Mouse (Mus musculus): ENCODE results near the gene Dlx6. TPM values are rescaled to one million over a fixed set of nuclear protein-coding genes. Genes with fewer than 3 reads are reported as not detected.

Dlx6 gene
- polyA plus RNA-seq, 1 experiment from 2014 or later: 8.0 TPM

DNA sequence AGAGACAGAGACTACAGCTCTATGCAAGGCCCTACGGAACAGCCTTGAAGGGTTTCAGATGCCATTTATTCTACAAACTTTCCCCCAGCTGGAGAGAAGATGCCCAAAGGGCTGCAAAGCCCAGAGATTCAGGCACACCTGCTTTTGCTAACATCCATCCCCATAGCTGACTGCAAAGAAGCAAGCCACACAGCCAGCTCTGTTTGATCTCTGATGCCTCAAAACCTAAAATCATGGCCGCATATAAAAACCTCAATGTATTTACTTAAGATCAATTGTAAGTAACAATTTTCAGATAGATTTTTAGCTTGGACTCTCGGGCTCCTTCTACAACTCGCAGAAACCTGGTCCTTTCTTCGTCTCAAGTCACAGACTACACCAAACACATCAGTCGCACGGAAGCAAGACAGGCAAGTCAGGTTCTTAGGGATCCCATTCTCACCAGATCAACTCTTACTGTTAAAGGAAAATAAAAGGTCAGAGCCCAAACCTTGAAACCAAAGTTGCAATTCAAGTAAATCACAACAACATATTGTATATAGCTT is 7.8 kb downstream of the Dlx6 start:
- Histone ChIP-seq H3K4me2 (replicated peaks) (0 out of 2 replicates have a peak overlapping the region, but pooled peaks have one; percentile 25), H3K27ac (peak overlapping the region; percentile 77), H3K36me3 (no peaks in the 10 kb centered on the region), H3K4me1 (peaks cover 12% of the 10 kb centered on the region), H3K27me3 (peaks cover 68% of the 10 kb centered on the region), H3K9me3 (no peaks in the 10 kb centered on the region), H3K9ac (0 out of 2 replicates have a peak overlapping the region, but pooled peaks have one; percentile 21), H3K4me3 (no peak overlapping the region; the same call in 1 of the 2 replicates)
- 3% methylated on average over 7 of the region's 7 CpGs for WGBS
- no peak for ATAC-seq (ENCODE audit: insufficient number of reproducible peaks, insufficient read depth, low FRiP score, low TSS enrichment)

DNA sequence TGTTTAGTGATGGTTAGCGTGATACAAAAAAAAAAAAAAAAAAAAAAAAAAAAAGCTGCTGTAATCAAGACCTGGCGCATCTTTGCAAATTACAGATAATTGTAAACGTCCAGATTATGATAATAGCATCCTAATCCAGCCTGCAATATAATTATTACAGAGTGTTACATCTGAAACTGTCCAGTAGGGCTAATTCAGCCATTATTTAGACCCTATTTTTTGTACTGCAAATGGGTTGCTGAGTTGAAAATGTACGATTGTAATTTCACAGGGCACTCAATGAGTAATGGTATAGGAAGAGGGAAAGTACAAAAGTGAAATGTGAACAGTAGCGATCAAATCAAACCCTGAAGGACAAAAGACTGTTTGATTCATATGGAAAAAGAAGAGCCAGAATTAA is 8.6 kb downstream of the Dlx6 start:
- Histone ChIP-seq H3K9ac (no peak overlapping the region), H3K27ac (0 out of 2 replicates have a peak overlapping the region, but pooled peaks have one; percentile 1), H3K4me3 (no peak overlapping the region), H3K9me3 (no peaks in the 10 kb centered on the region), H3K27me3 (peaks cover 70% of the 10 kb centered on the region), H3K4me1 (peaks cover 13% of the 10 kb centered on the region), H3K4me2 (replicated peaks) (0 out of 2 replicates have a peak overlapping the region, but pooled peaks have one; percentile 3), H3K36me3 (no peaks in the 10 kb centered on the region)
- no peak for ATAC-seq (ENCODE audit: insufficient number of reproducible peaks, insufficient read depth, low FRiP score, low TSS enrichment)
- WGBS: 7% methylated on average over 5 of the region's 5 CpGs

DNA sequence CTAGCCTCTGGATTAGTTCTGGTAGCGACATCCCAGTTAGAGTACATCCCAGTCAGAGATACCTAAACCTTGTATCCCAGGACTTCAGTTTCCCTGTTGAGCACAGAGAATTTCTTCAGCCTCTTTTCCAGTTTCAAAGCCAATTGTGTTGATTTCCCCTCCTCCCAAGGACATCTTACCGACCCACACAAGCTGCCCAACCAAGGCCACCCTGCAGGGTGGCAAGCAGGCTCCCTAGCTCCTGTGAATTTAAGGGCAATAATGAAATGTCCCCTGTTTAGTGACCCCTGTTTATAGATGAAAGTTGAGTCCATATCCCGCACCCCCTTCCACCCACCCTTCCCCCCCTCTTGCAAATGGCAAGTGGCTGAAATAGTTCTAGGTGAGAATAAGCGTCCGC is 9.7 kb downstream of the Dlx6 start:
- H3K27ac ChIP-seq: peak overlapping the region; percentile 88; the same call in 1 of the 2 replicates
- WGBS: 4% methylated on average over 5 of the region's 5 CpGs
- no peak for ATAC-seq (ENCODE audit: insufficient number of reproducible peaks, insufficient read depth, low FRiP score, low TSS enrichment)
- H3K4me2 ChIP-seq (replicated peaks): peak overlapping the region; percentile 72; the same call in 1 of the 2 replicates
- H3K36me3 ChIP-seq: no peaks in the 10 kb centered on the region
- no peak overlapping the region for H3K9ac ChIP-seq
- H3K4me1 ChIP-seq: peaks cover 15% of the 10 kb centered on the region
- H3K9me3 ChIP-seq: no peaks in the 10 kb centered on the region
- peaks cover 69% of the 10 kb centered on the region for H3K27me3 ChIP-seq
- H3K4me3 ChIP-seq: no peak overlapping the region

DNA sequence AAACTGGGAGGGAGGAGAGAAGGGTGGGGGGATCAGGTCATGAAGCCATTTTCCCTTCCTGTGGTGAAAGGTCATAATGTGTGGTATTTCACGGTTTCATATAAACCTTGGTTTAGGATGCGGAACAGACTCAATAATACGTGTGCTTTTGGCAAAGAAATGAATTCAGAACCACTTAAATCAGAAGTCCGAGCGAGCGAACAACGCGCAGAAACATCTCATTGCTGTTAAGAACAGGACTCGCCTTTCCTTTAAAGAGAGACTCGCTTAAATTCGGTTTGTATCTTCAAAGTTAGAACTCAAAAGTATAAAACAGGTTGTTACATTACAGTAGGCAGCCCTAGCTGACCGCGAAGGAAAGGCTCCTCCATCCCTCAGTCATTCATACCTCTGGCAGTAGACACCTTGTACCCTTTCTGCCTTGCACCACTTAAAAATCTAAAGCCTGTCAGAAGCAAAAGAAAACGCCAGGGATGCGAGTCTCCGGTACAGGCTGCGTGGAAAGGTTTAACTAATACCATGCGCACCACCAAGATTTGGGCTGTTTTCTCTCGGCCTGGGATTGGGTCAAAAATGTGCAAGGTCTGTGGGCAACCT is 10.4 kb downstream of the Dlx6 start:
- peak overlapping the region; percentile 72 for H3K4me2 ChIP-seq (replicated peaks)
- H3K36me3 ChIP-seq: no peaks in the 10 kb centered on the region
- no peaks in the 10 kb centered on the region for H3K9me3 ChIP-seq
- H3K4me3 ChIP-seq: peak overlapping the region; percentile 69
- H3K4me1 ChIP-seq: peaks cover 15% of the 10 kb centered on the region
- ATAC-seq (ENCODE audit: insufficient number of reproducible peaks, insufficient read depth, low FRiP score, low TSS enrichment): no peak
- peaks cover 70% of the 10 kb centered on the region for H3K27me3 ChIP-seq
- WGBS: 1% methylated on average over 19 of the region's 19 CpGs
- H3K27ac ChIP-seq: peak overlapping the region; percentile 88
- H3K9ac ChIP-seq: peak overlapping the region; percentile 58; the same call in 1 of the 2 replicates

DNA sequence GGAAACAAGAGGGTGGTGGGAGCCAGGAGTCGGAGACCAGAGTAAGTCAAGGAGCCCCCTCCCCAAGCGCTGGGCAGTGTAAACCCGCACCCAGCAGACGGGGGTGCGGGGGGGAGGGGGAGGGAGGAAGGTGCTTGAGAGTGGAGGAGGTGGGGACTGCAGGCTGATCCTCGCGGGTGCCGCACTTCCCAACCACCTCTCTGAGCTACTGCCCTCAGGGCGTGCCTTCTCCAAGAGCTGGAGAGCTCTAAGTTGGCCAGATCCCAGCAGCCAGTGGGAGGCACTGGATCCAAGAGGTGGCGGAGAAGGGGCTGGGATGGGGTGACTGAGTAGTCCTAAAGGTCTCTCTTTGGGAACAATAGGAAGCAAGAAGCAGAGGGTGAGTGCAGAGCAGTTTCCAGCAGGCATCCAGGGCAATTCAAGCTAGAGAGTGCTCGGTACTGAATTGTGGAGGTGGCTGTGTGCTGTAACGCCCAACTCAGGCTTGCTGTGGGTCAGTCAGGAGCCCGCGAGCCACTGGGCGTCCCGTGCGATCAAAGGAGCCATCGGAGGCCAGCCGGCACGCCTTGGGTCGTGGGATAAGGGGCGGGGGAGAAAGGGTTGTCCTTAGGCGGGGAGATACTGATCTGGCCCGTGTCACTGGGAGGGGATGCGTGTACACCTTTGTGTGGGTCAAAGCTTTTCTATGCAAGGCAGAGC is 11.1 kb downstream of the Dlx6 start:
- H3K27ac ChIP-seq: peak overlapping the region; percentile 88
- peak overlapping the region; percentile 58 for H3K9ac ChIP-seq
- peaks cover 20% of the 10 kb centered on the region for H3K4me1 ChIP-seq
- H3K9me3 ChIP-seq: no peaks in the 10 kb centered on the region
- H3K4me2 ChIP-seq (replicated peaks): peak overlapping the region; percentile 72
- H3K4me3 ChIP-seq: peak overlapping the region; percentile 69
- peak; percentile 57 for ATAC-seq (ENCODE audit: insufficient number of reproducible peaks, insufficient read depth, low FRiP score, low TSS enrichment)
- H3K27me3 ChIP-seq: peaks cover 75% of the 10 kb centered on the region
- WGBS: under 1% methylated on average over 25 of the region's 25 CpGs
- no peaks in the 10 kb centered on the region for H3K36me3 ChIP-seq

DNA sequence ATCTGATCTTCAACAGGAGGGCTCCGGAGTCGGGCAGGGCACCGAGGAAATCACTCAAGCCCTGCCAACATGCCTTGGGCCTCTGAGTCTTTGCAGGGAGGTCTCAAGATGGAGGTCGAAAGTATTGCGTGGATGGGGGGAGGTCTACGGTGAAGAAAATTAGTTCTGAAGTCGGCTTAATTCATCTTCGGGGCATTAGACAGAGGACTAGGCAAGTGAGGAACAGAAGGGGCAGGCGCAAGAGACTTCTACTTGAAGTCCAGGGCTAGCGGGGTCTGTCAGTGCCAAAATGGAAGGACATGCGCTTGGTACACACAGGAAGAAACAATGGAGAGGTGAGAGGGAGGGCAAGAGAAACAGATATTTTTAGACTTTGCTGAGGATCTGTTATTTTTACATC is 12.0 kb downstream of the Dlx6 start:
- H3K4me1 ChIP-seq: peaks cover 25% of the 10 kb centered on the region
- 2% methylated on average over 11 of the region's 11 CpGs for WGBS
- peak overlapping the region; percentile 69 for H3K4me3 ChIP-seq
- H3K27me3 ChIP-seq: peaks cover 74% of the 10 kb centered on the region
- H3K9me3 ChIP-seq: no peaks in the 10 kb centered on the region
- H3K4me2 ChIP-seq (replicated peaks): peak overlapping the region; percentile 72
- H3K36me3 ChIP-seq: no peaks in the 10 kb centered on the region
- no peak for ATAC-seq (ENCODE audit: insufficient number of reproducible peaks, insufficient read depth, low FRiP score, low TSS enrichment)
- peak overlapping the region; percentile 88 for H3K27ac ChIP-seq
- H3K9ac ChIP-seq: peak overlapping the region; percentile 58; the same call in 1 of the 2 replicates

DNA sequence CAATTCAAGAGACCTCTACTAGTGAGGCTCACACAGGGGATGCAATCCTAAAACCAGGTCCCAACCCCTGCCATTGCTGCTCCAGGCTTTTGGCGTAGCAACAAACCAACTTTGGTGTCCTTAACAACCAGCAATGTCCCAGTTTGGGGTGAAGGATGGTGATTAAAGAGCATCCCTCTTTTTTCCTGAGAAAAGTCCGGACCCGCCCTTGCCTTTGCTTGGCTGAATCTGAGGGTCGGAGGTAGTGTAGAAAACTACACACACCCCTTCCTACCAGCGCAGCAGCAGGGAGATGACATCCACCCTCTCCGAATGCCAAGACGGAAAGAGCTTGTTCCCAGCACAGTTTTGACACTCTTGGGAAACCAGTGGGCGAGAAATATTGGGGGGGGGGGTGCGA is 12.5 kb downstream of the Dlx6 start:
- Histone ChIP-seq H3K4me2 (replicated peaks) (peak overlapping the region; percentile 72), H3K9ac (peak overlapping the region; percentile 3; the same call in 1 of the 2 replicates), H3K4me3 (peak overlapping the region; percentile 69), H3K4me1 (peaks cover 20% of the 10 kb centered on the region), H3K36me3 (no peaks in the 10 kb centered on the region), H3K9me3 (no peaks in the 10 kb centered on the region), H3K27me3 (peaks cover 71% of the 10 kb centered on the region), H3K27ac (peak overlapping the region; percentile 88)
- WGBS: 7% methylated on average over 9 of the region's 9 CpGs
- no peak for ATAC-seq (ENCODE audit: insufficient number of reproducible peaks, insufficient read depth, low FRiP score, low TSS enrichment)

DNA sequence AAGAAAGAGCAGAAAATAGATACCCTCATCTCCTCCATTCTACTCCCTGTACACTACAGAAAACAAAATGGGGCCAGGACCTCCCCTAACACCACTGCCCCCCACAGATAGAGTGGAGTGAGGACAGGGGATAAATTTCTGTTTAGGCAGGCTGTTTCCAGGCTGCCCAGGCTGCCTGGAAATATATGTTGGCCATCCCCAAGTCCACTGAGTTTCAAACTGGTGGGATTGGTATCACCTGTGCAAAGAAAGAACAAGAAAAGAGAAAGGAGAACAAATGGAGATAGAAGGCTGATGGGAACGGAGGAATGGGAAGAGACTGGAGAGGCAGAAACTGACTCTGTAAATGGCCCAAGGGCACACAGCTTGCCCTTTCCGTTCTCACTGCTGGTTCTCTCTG is 13.1 kb downstream of the Dlx6 start:
- Histone ChIP-seq H3K4me3 (peak overlapping the region; percentile 69), H3K4me1 (peaks cover 20% of the 10 kb centered on the region; the same call in 1 of the 2 replicates)

DNA sequence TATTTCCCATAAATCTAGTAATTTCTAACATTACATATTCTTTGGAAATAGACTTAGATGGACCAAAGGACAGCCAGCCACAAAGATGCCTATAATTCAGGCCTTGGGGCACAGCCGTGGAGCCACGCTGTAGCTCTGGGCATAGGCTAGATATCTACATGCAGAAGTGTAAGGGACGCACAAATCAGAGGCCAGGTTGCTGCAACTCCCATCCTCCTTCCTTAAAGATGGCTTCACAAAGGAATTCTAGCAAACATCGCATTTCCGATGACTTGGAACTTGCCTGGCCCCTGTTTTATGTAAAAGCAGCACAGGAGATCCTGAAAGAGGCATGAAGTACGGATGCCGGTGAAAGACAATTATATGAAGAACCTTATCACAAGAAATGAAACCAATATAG is 13.6 kb downstream of the Dlx6 start:
- Histone ChIP-seq H3K27me3 (peaks cover 72% of the 10 kb centered on the region), H3K9me3 (no peaks in the 10 kb centered on the region), H3K4me3 (peak overlapping the region; percentile 69), H3K4me1 (peaks cover 20% of the 10 kb centered on the region; the same call in 1 of the 2 replicates), H3K9ac (peak overlapping the region; percentile 38), H3K36me3 (no peaks in the 10 kb centered on the region), H3K27ac (peak overlapping the region; percentile 88), H3K4me2 (replicated peaks) (peak overlapping the region; percentile 72)
- no peak for ATAC-seq (ENCODE audit: insufficient number of reproducible peaks, insufficient read depth, low FRiP score, low TSS enrichment)
- WGBS: 25% methylated on average over 7 of the region's 7 CpGs

More for the DNA sequence above, 13.1 kb downstream of the Dlx6 start:
- Histone ChIP-seq H3K9me3 (no peaks in the 10 kb centered on the region), H3K4me2 (replicated peaks) (peak overlapping the region; percentile 72), H3K27me3 (peaks cover 69% of the 10 kb centered on the region), H3K36me3 (no peaks in the 10 kb centered on the region), H3K9ac (peak overlapping the region; percentile 38), H3K27ac (peak overlapping the region; percentile 88)
- no peak for ATAC-seq (ENCODE audit: insufficient number of reproducible peaks, insufficient read depth, low FRiP score, low TSS enrichment)
- WGBS: 6% methylated on average over 2 of the region's 2 CpGs

DNA sequence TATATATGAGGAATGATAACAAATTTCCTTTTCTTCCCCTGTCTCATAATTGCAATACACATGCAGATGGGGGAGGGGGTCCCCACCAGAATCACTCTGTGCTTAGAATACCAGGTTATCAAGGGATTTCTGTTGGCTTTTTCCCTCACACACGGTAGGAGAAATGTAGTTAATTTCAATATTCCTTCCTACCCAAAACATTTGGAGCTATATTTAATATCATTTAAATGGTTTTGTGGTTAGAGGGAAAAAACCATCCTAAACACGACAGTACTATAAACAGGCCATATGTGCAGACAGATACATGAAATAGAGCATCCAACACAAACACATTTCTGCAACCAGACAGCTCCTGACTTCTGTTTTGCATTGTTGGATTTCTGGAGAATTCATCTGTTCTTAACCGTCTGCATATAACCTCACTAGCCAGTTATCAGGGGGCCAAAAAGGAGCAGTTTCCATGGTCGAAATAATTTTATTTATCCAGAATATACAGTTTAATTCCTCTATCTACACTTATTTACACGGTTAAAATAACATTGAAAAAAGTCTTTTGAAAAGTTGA is 14.3 kb downstream of the Dlx6 start:
- Histone ChIP-seq H3K9me3 (no peaks in the 10 kb centered on the region), H3K27me3 (peaks cover 65% of the 10 kb centered on the region), H3K9ac (peak overlapping the region; percentile 83), H3K4me1 (peaks cover 20% of the 10 kb centered on the region; the same call in 1 of the 2 replicates), H3K27ac (no peak overlapping the region), H3K36me3 (no peaks in the 10 kb centered on the region), H3K4me3 (peak overlapping the region; percentile 69), H3K4me2 (replicated peaks) (peak overlapping the region; percentile 72)
- 23% methylated on average over 5 of the region's 5 CpGs for WGBS
- no peak for ATAC-seq (ENCODE audit: insufficient number of reproducible peaks, insufficient read depth, low FRiP score, low TSS enrichment)

DNA sequence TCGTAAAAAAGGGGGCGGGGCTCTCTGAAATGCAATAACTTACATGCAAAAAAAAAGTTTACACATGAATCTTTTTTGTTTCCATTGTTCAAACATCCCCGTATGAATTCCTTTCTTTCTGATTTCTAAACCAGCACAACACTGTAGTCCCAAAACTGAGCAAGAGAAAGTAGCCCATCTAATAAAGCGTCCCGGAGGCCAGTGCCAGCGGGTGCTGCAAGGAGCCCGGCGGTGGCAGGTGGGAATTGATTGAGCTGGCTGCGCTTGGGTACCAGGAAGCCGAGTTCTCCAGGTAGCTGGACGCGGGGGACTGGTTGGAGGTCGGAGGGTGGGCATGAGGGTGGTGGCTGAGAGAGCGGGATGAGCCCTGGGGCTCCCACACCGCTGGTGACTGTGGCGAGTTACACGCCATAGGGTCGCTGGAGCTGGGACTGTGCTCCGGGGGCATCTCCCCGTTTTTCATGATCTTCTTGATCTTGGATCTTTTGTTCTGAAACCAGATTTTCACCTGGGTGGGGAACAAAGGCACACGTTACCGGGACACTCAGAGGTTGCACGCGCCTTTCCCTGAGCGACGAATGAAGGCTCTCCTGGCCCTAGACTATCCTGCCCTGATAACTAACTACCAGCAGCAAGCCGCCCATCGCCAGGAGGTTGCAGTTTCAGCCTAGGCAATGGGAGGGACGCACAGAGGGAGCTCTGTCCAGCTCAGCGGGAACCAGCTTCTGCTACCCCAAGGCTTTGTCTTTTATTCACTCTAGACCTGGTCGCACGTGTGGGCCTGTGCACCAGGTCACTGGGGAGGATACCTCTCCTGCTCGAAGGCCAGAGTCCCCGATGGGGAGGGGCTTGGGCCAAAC is 15.1 kb downstream of the Dlx6 start:
- peaks cover 64% of the 10 kb centered on the region for H3K27me3 ChIP-seq

More for the DNA sequence above, 15.1 kb downstream of the Dlx6 start:
- H3K9me3 ChIP-seq: no peaks in the 10 kb centered on the region
- WGBS: 6% methylated on average over 34 of the region's 34 CpGs
- H3K9ac ChIP-seq: peak overlapping the region; percentile 83
- H3K4me2 ChIP-seq (replicated peaks): peak overlapping the region; percentile 72
- peaks cover 20% of the 10 kb centered on the region; the same call in 1 of the 2 replicates for H3K4me1 ChIP-seq
- no peaks in the 10 kb centered on the region for H3K36me3 ChIP-seq
- ATAC-seq (ENCODE audit: insufficient number of reproducible peaks, insufficient read depth, low FRiP score, low TSS enrichment): no peak
- peak overlapping the region; percentile 69 for H3K4me3 ChIP-seq
- H3K27ac ChIP-seq: peak overlapping the region; percentile 92
